Mouse (Mus musculus) intestine, postnatal 0 days (tissue): ENCODE data around the gene Vps51. TPM values are rescaled to one million over a fixed set of nuclear protein-coding genes. Genes with fewer than 3 reads are reported as not detected.

ENCODE experiments used
- ATAC-seq: fragments of 200-750 bp; cut with Nextera tagmentation; 2 replicates; pipeline ENCODE4 v1.8.0; 2017; ENCODE audit warnings: mild to moderate bottlenecking, moderate TSS enrichment, moderate library complexity
- H3K27ac ChIP-seq: fragments of 300-500 bp; sonication (generic); 2 replicates; pipeline ENCODE4 v1.5.1; 2014; ENCODE audit warnings: mild to moderate bottlenecking, low read depth, low read length, moderate library complexity
- H3K27me3 ChIP-seq: fragments of 300-500 bp; sonication (generic); replicated peaks from 2 replicates; pipeline ENCODE4 v1.6.1; 2014; ENCODE audit warnings: low read length, mixed read lengths; ENCODE audit not compliant: control insufficient read depth, insufficient read depth
- H3K36me3 ChIP-seq: fragments of 300-500 bp; sonication (generic); 2 replicates; pipeline ENCODE4 v1.6.1; 2014; ENCODE audit warnings: mild to moderate bottlenecking, moderate library complexity; ENCODE audit not compliant: control insufficient read depth, insufficient read depth
- H3K4me1 ChIP-seq: fragments of 300-500 bp; sonication (generic); replicated peaks from 2 replicates; pipeline ENCODE4 v1.6.1; 2014; ENCODE audit warnings: antibody characterized with exemption, low read length, mixed read lengths; ENCODE audit not compliant: control insufficient read depth, insufficient read depth
- H3K4me2 ChIP-seq: fragments of 300-500 bp; sonication (generic); replicated peaks from 2 replicates; pipeline ENCODE4 v1.6.1; 2014; ENCODE audit warnings: low read depth, mild to moderate bottlenecking, moderate library complexity
- H3K4me3 ChIP-seq: fragments of 300-500 bp; sonication (generic); 2 replicates; pipeline ENCODE4 v1.5.1; 2014; ENCODE audit warnings: low read depth, low read length
- H3K9ac ChIP-seq: fragments of 300-500 bp; sonication (generic); 2 replicates; pipeline ENCODE4 v1.6.1; 2014; ENCODE audit warnings: mild to moderate bottlenecking, low read depth, low read length
- H3K9me3 ChIP-seq: fragments of 300-500 bp; sonication (generic); 2 replicates; pipeline ENCODE4 v1.6.1; 2016; ENCODE audit warnings: mixed run types; ENCODE audit not compliant: control insufficient read depth
- CTCF ChIP-seq: sonication (generic); IDR thresholded peaks from 2 replicates; pipeline ENCODE4 v1.5.1; 2016; ENCODE audit warnings: low read depth, mild to moderate bottlenecking, control low read depth, antibody characterized with exemption, moderate library complexity
- WGBS: fragments of 180-500 bp; shearing (Covaris S2); extraction: QIAGEN DNeasy Blood & Tissue Kit; methylation state at CpG from one replicate; pipeline ENCODE4 v1.1.7; 2014; 5-methylcytosine and 5-hydroxymethylcytosine counted together
- polyA plus RNA-seq: library from polyadenylated mRNA; unstranded; fragments of >200 nt; fragmentation: Nextera tagmentation; extraction: Ambion mirVana; gene quantifications from 2 replicates; pipeline ENCODE4 v1.2.1, GENCODE M21; 2015

Gene Vps51
- polyA plus RNA-seq, 1 experiment from 2014 or later = 42.4 TPM

- TF ChIP-seq CTCF = no peak
- H3K4me3 ChIP-seq = no peak overlapping the region
- ATAC-seq = no peak
- 91% methylated on average over 31 of the region's 31 CpGs for WGBS
- H3K9ac ChIP-seq = no peak overlapping the region
- no peaks in the 10 kb centered on the region for H3K9me3 ChIP-seq
- no peaks in the 10 kb centered on the region for H3K27me3 ChIP-seq
- H3K4me1 ChIP-seq = no peaks in the 10 kb centered on the region
- H3K36me3 ChIP-seq = peaks cover 37% of the 10 kb centered on the region
- H3K4me2 ChIP-seq = no peak overlapping the region
- H3K27ac ChIP-seq = no peak overlapping the region
These were observed 6.3 kb downstream of the Vps51 start for GRCm38 (mm10) chr19:6070571-6071250.

DNA sequence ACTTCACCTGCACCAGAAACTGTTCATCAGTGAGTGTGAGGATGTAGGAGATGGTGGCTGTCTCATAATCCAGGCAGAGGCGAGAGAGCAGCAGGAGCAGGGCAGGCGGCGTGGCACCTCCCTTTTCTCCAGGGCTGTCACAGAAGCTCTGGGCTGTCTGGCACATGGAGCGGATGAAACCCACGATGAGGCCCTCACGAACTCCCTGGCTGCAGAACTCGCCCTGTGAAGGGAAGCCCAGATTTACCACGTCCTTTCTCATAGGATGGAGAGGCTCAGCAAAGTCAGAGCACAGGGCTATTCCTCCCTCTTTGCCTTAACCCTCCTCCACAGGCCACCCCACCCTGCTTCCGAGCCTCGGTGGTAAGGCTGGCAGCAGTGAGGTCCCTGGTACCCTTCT is 7.2 kb downstream of the Vps51 start:
- H3K9me3 ChIP-seq = no peaks in the 10 kb centered on the region
- H3K27ac ChIP-seq = no peak overlapping the region
- H3K36me3 ChIP-seq = peaks cover 37% of the 10 kb centered on the region
- no peak for TF ChIP-seq CTCF
- no peak overlapping the region for H3K9ac ChIP-seq
- no peak overlapping the region for H3K4me3 ChIP-seq
- no peaks in the 10 kb centered on the region for H3K27me3 ChIP-seq
- no peak for ATAC-seq
- no peak overlapping the region for H3K4me2 ChIP-seq
- no peaks in the 10 kb centered on the region for H3K4me1 ChIP-seq
- WGBS = 88% methylated on average over 10 of the region's 10 CpGs

DNA sequence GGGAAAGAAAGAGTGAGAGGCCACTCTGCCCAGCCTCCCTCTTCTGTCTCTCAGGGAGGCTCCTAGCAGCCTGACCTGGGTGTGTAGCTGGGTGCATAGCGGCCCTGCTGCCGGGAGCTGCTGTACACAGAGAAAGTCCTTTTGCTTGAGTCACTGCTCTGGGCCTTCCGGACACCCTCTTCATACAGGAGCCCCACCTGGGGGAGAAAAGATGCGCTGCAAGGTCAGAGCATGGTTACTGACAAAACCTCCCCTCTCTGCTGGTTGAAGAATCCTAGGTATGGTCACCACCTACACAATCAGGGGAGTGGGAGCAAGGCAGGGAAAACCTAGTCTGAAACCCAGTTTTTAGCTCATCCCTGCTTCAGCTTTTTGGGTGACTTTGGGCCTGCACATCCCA is 8.1 kb downstream of the Vps51 start:
- Histone ChIP-seq H3K9me3 (no peaks in the 10 kb centered on the region), H3K4me1 (no peaks in the 10 kb centered on the region), H3K36me3 (peaks cover 37% of the 10 kb centered on the region), H3K4me3 (no peak overlapping the region), H3K27ac (no peak overlapping the region), H3K27me3 (no peaks in the 10 kb centered on the region), H3K9ac (no peak overlapping the region), H3K4me2 (no peak overlapping the region)
- TF ChIP-seq CTCF = peak; percentile 23; the same call in 1 of the 2 replicates
- ATAC-seq = no peak
- WGBS = 66% methylated on average over 4 of the region's 4 CpGs

DNA sequence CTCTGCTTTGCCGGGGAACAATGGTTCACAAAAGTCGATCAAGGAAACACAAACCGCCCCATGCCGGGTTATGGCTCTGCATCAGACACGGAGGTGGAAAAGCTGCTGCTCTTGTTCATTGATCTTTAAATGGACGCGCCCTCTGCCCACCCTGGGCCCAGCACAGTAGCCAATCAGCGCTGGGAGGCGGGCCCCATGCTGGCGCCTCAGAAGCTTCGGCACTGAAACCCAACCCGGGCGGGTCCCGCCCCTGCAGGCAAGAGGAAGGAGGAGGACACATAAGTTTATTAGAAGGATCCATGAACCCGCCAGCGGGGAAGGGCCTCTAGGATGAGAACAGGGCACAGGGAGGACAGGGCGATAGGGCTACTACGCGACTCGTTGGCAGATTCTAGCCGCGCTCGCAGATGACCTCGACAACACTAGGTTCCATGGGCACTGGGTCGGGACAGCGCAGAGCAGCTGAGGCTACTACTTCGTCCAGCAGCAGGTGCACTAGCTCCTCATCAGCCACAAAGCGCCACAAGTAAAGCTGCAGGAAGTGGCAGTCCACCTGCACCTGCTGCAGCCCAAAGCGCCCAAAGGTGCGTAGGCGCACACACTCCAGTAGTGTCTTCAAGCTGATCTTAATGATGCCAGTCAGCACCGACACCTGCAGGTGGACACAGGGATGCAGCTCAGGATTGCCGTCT is 9.2 kb downstream of the Vps51 start, which contains the start of gene Tm7sf2:
TSS of gene Tm7sf2 (minus strand) at position 650 of the 692 bp plus-strand sequence.
- peak; percentile 90 for ATAC-seq
- Histone ChIP-seq H3K36me3 (peaks cover 34% of the 10 kb centered on the region), H3K27ac (peak within 1 kb of the TSS; percentile 75), H3K9ac (peak within 1 kb of the TSS; percentile 50), H3K4me3 (peak within 1 kb of the TSS; percentile 50), H3K27me3 (no peaks in the 10 kb centered on the region), H3K9me3 (no peaks in the 10 kb centered on the region), H3K4me2 (peak within 1 kb of the TSS; percentile 94), H3K4me1 (no peaks in the 10 kb centered on the region)
- WGBS = 6% methylated on average over 33 of the region's 33 CpGs
- TF ChIP-seq CTCF = peak; percentile 23

GRCm38 (mm10) chr19:6067011-6067723 is 9.9 kb downstream of the Vps51 start:
- Histone ChIP-seq H3K27ac (peak overlapping the region; percentile 75), H3K9ac (peak overlapping the region; percentile 50), H3K9me3 (no peaks in the 10 kb centered on the region), H3K36me3 (peaks cover 29% of the 10 kb centered on the region), H3K4me3 (peak overlapping the region; percentile 50), H3K27me3 (no peaks in the 10 kb centered on the region), H3K4me1 (0 out of 2 replicates have a peak, but pooled peaks cover 6% of the 10 kb centered on the region), H3K4me2 (peak overlapping the region; percentile 94)
- TF ChIP-seq CTCF = peak; percentile 93
- peak; percentile 61 for ATAC-seq
- under 1% methylated on average over 30 of the region's 30 CpGs for WGBS

- Histone ChIP-seq H3K4me2 (peak overlapping the region; percentile 94), H3K4me3 (peak overlapping the region; percentile 50), H3K9me3 (no peaks in the 10 kb centered on the region), H3K27me3 (no peaks in the 10 kb centered on the region), H3K9ac (no peak overlapping the region), H3K4me1 (0 out of 2 replicates have a peak, but pooled peaks cover 8% of the 10 kb centered on the region), H3K36me3 (peaks cover 28% of the 10 kb centered on the region), H3K27ac (no peak overlapping the region)
- WGBS = 15% methylated on average over 5 of the region's 5 CpGs
- TF ChIP-seq CTCF = no peak
- no peak for ATAC-seq
These were observed 10.5 kb downstream of the Vps51 start for GRCm38 (mm10) chr19:6066571-6066970.
